Mouse (Mus musculus) lung, postnatal 0 days (tissue): ENCODE measurements at regions not wholly inside any gene's neighbourhood (a gene's known extent, or its start where the extent isn't known, plus 50 kb on each side); places are given as distances from the start of the nearest gene placed in this dataset.

ENCODE experiments used
- CTCF ChIP-seq: IDR thresholded peaks from 2 replicates; pipeline ENCODE4 v1.5.1; 2016; ENCODE audit warnings: antibody characterized with exemption, mild to moderate bottlenecking
- EP300 ChIP-seq: IDR thresholded peaks from 2 replicates; pipeline ENCODE4 v1.6.1; 2016; ENCODE audit warnings: antibody characterized with exemption, mild to moderate bottlenecking, control low read depth

- TF ChIP-seq EP300 (no peak), CTCF (no peak)
Measured at GRCm38 (mm10) chr14:87295206-87295605, 121.2 kb upstream of the Tdrd3 start.
